Mouse (Mus musculus): ENCODE measurements around the gene Tsc1. TPM values are rescaled to one million over a fixed set of nuclear protein-coding genes. Genes with fewer than 3 reads are reported as not detected.

Tsc1 gene
- polyA plus RNA-seq, 3 experiments from 2014 or later = 11.8 to 24.1 (median 20.5) TPM

GRCm38 (mm10) chr2:28737112-28737511, 96.1 kb downstream of the Tsc1 start:
- ATAC-seq = no peak

GRCm38 (mm10) chr2:28740159-28740558, 99.1 kb downstream of the Tsc1 start:
- no peak for ATAC-seq

Other genes with a start within 250 kb of the Tsc1 start
- gene Ppp1r26, start 194.4 kb upstream of the Tsc1 start, polyA plus RNA-seq (2017; shearing (Covaris generic)) = not detected
- gene 1700007K13Rik, start 174.9 kb upstream of the Tsc1 start, polyA plus RNA-seq (2017; shearing (Covaris generic)) = under 1 TPM in 1 of 3 experiments, not detected in 2; 0.52 TPM
- 10 to 100 TPM; 17.7 to 22.1 (median 19.3) TPM for gene Mrps2, start 173.2 kb upstream of the Tsc1 start, polyA plus RNA-seq (2017; shearing (Covaris generic))
- gene Gbgt1, start 144.3 kb upstream of the Tsc1 start, polyA plus RNA-seq (2017; shearing (Covaris generic)) = not detected
- gene Gm10134, start 135.1 kb upstream of the Tsc1 start, polyA plus RNA-seq (2017; shearing (Covaris generic)) = not detected
- 1 to 10 TPM; 5.7 to 7.5 (median 5.9) TPM for gene Ralgds, start 128.1 kb upstream of the Tsc1 start, polyA plus RNA-seq (2017; shearing (Covaris generic))
- not detected for gene Cel, start 77.8 kb upstream of the Tsc1 start, polyA plus RNA-seq (2017; shearing (Covaris generic))
- 10 to 100 TPM; 11.3 to 17.4 (median 16.2) TPM for gene Gtf3c5, start 57.5 kb upstream of the Tsc1 start, polyA plus RNA-seq (2017; shearing (Covaris generic))
- not detected for gene Gfi1b, start 19.2 kb upstream of the Tsc1 start, polyA plus RNA-seq (2017; shearing (Covaris generic))
- 1 to 10 TPM in 1 of 3 experiments, not detected in 2; 1.1 TPM for gene Spaca9, start 58.5 kb downstream of the Tsc1 start, polyA plus RNA-seq (2017; shearing (Covaris generic))
- not detected for gene Ak8, start 58.9 kb downstream of the Tsc1 start, polyA plus RNA-seq (2017; shearing (Covaris generic))
- gene Gtf3c4, start 199.1 kb downstream of the Tsc1 start, polyA plus RNA-seq (2017; shearing (Covaris generic)) = 1 to 10 TPM; 1.5 to 3.1 (median 1.9) TPM
- gene Ddx31, start 199.2 kb downstream of the Tsc1 start, polyA plus RNA-seq (2017; shearing (Covaris generic)) = 10 to 100 TPM; 11.2 to 17.9 (median 11.8) TPM